Mouse (Mus musculus) heart, embryonic 15.5 days (tissue): Measurements from ENCODE around the gene Fh1. TPM values are rescaled to one million over a fixed set of nuclear protein-coding genes. Genes with fewer than 3 reads are reported as not detected.

Experiments
- ATAC-seq: fragments of 200-750 bp; cut with Nextera tagmentation; replicated peaks from 2 replicates; pipeline ENCODE4 v1.8.0; 2017; ENCODE audit warnings: low read depth, moderate TSS enrichment; ENCODE audit not compliant: insufficient number of reproducible peaks, insufficient read depth, low FRiP score
- H3K27ac ChIP-seq: fragments of 300-500 bp; sonication (generic); 2 replicates; pipeline ENCODE4 v1.5.1; 2015; ENCODE audit warnings: mild to moderate bottlenecking, inconsistent platforms
- H3K27me3 ChIP-seq: fragments of 300-500 bp; sonication (generic); 2 replicates; pipeline ENCODE4 v1.6.1; 2015; ENCODE audit warnings: inconsistent platforms
- H3K36me3 ChIP-seq: fragments of 300-500 bp; sonication (generic); 2 replicates; pipeline ENCODE4 v1.6.1; 2015; ENCODE audit warnings: mild to moderate bottlenecking, inconsistent platforms
- H3K4me1 ChIP-seq: fragments of 300-500 bp; sonication (generic); replicated peaks from 2 replicates; pipeline ENCODE4 v1.6.1; 2015; ENCODE audit warnings: inconsistent platforms
- H3K4me2 ChIP-seq: fragments of 300-500 bp; sonication (generic); 2 replicates; pipeline ENCODE4 v1.6.1; 2015; ENCODE audit warnings: inconsistent platforms, mild to moderate bottlenecking, moderate library complexity
- H3K4me3 ChIP-seq: fragments of 300-500 bp; sonication (generic); 2 replicates; pipeline ENCODE4 v1.5.1; 2015; ENCODE audit warnings: mild to moderate bottlenecking, inconsistent platforms
- H3K9ac ChIP-seq: fragments of 300-500 bp; sonication (generic); 2 replicates; pipeline ENCODE4 v1.6.1; 2015; ENCODE audit warnings: mild to moderate bottlenecking, inconsistent platforms
- H3K9me3 ChIP-seq: fragments of 300-500 bp; sonication (generic); replicated peaks from 2 replicates; pipeline ENCODE4 v1.6.1; 2016; ENCODE audit warnings: inconsistent platforms
- WGBS: fragments of 180-500 bp; shearing (Covaris S2); methylation state at CpG from one replicate; pipeline ENCODE4 v1.1.7; 2015; ENCODE audit warnings: mixed read lengths; 5-methylcytosine and 5-hydroxymethylcytosine counted together
- polyA plus RNA-seq: library from polyadenylated mRNA; unstranded; fragments of >200 nt; fragmentation: Nextera tagmentation; extraction: Ambion mirVana; gene quantifications from 2 replicates; pipeline ENCODE4 v1.2.1, GENCODE M21; 2015

The Fh1 gene
- polyA plus RNA-seq = 248 and 258 TPM in 2 replicates

- Histone ChIP-seq H3K4me2 (peak within 1 kb of the TSS; percentile 77), H3K4me3 (peak within 1 kb of the TSS; percentile 95), H3K4me1 (peaks cover 20% of the 10 kb centered on the region), H3K27me3 (no peaks in the 10 kb centered on the region), H3K9ac (peak within 1 kb of the TSS; percentile 92), H3K9me3 (no peaks in the 10 kb centered on the region), H3K36me3 (peaks cover under 1% of the 10 kb centered on the region; the same call in 1 of the 2 replicates), H3K27ac (peak within 1 kb of the TSS; percentile 96)
- WGBS = under 1% methylated on average over 58 of the region's 58 CpGs
- peak; percentile 100 for ATAC-seq
Measured at GRCm38 (mm10) chr1:175625257-175625879, at the start of gene Fh1. Gene Fh1, minus strand, starts transcription at chr1:175625635.

GRCm38 (mm10) chr1:175675116-175675515 is 49.7 kb upstream of the Fh1 start:
- 67% methylated on average over 6 of the region's 6 CpGs for WGBS
- ATAC-seq = no peak
- Histone ChIP-seq H3K4me3 (no peak overlapping the region), H3K9ac (no peak overlapping the region), H3K36me3 (no peaks in the 10 kb centered on the region), H3K4me2 (no peak overlapping the region), H3K27me3 (no peaks in the 10 kb centered on the region), H3K9me3 (no peaks in the 10 kb centered on the region), H3K4me1 (no peaks in the 10 kb centered on the region), H3K27ac (no peak overlapping the region)

GRCm38 (mm10) chr1:175673563-175674325 is 48.3 kb upstream of the Fh1 start:
- Histone ChIP-seq H3K4me3 (no peak overlapping the region), H3K27me3 (no peaks in the 10 kb centered on the region), H3K9me3 (no peaks in the 10 kb centered on the region), H3K4me2 (no peak overlapping the region), H3K4me1 (no peaks in the 10 kb centered on the region), H3K36me3 (no peaks in the 10 kb centered on the region), H3K27ac (no peak overlapping the region), H3K9ac (no peak overlapping the region)
- WGBS = 80% methylated on average over 7 of the region's 7 CpGs
- no peak for ATAC-seq

GRCm38 (mm10) chr1:175671626-175672025 is 46.2 kb upstream of the Fh1 start:
- 17% methylated on average over 1 of the region's 1 CpGs for WGBS
- Histone ChIP-seq H3K27me3 (no peaks in the 10 kb centered on the region), H3K4me2 (no peak overlapping the region), H3K9ac (no peak overlapping the region), H3K9me3 (no peaks in the 10 kb centered on the region), H3K36me3 (no peaks in the 10 kb centered on the region), H3K4me3 (no peak overlapping the region), H3K4me1 (no peaks in the 10 kb centered on the region), H3K27ac (no peak overlapping the region)
- ATAC-seq = no peak

- no peaks in the 10 kb centered on the region for H3K9me3 ChIP-seq
- no peak overlapping the region for H3K4me2 ChIP-seq
- 84% methylated on average over 7 of the region's 7 CpGs for WGBS
- no peak overlapping the region for H3K9ac ChIP-seq
- no peak for ATAC-seq
- no peak overlapping the region for H3K4me3 ChIP-seq
- no peaks in the 10 kb centered on the region for H3K36me3 ChIP-seq
- no peaks in the 10 kb centered on the region for H3K27me3 ChIP-seq
- H3K4me1 ChIP-seq = no peaks in the 10 kb centered on the region
- no peak overlapping the region for H3K27ac ChIP-seq
Measured at GRCm38 (mm10) chr1:175670042-175670441, 44.6 kb upstream of the Fh1 start.

GRCm38 (mm10) chr1:175669456-175669855 is 44.0 kb upstream of the Fh1 start:
- 83% methylated on average over 3 of the region's 3 CpGs for WGBS
- Histone ChIP-seq H3K9me3 (no peaks in the 10 kb centered on the region), H3K27ac (no peak overlapping the region), H3K4me2 (no peak overlapping the region), H3K27me3 (no peaks in the 10 kb centered on the region), H3K4me3 (no peak overlapping the region), H3K4me1 (no peaks in the 10 kb centered on the region), H3K9ac (no peak overlapping the region), H3K36me3 (no peaks in the 10 kb centered on the region)
- no peak for ATAC-seq

GRCm38 (mm10) chr1:175668666-175669405 is 43.4 kb upstream of the Fh1 start:
- Histone ChIP-seq H3K9me3 (no peaks in the 10 kb centered on the region), H3K4me2 (no peak overlapping the region), H3K36me3 (no peaks in the 10 kb centered on the region), H3K27ac (no peak overlapping the region), H3K4me1 (no peaks in the 10 kb centered on the region), H3K4me3 (no peak overlapping the region), H3K27me3 (no peaks in the 10 kb centered on the region), H3K9ac (no peak overlapping the region)
- ATAC-seq = peak; percentile 47; the same call in 1 of the 2 replicates
- 63% methylated on average over 5 of the region's 5 CpGs for WGBS

GRCm38 (mm10) chr1:175659900-175660299 is 34.5 kb upstream of the Fh1 start:
- 85% methylated on average over 4 of the region's 4 CpGs for WGBS

GRCm38 (mm10) chr1:175648615-175649014 is 23.2 kb upstream of the Fh1 start:
- Histone ChIP-seq H3K4me3 (no peak overlapping the region), H3K27ac (no peak overlapping the region), H3K4me1 (no peaks in the 10 kb centered on the region), H3K9me3 (no peaks in the 10 kb centered on the region), H3K4me2 (no peak overlapping the region), H3K9ac (no peak overlapping the region), H3K36me3 (no peaks in the 10 kb centered on the region), H3K27me3 (no peaks in the 10 kb centered on the region)
- ATAC-seq = no peak
- 89% methylated on average over 4 of the region's 4 CpGs for WGBS

More at GRCm38 (mm10) chr1:175659900-175660299, 34.5 kb upstream of the Fh1 start:
- Histone ChIP-seq H3K27me3 (no peaks in the 10 kb centered on the region), H3K36me3 (peaks cover 3% of the 10 kb centered on the region; the same call in 1 of the 2 replicates), H3K9ac (no peak overlapping the region), H3K4me1 (no peaks in the 10 kb centered on the region), H3K27ac (no peak overlapping the region), H3K9me3 (no peaks in the 10 kb centered on the region), H3K4me3 (no peak overlapping the region), H3K4me2 (no peak overlapping the region)
- ATAC-seq = no peak

- no peaks in the 10 kb centered on the region for H3K36me3 ChIP-seq
- WGBS = 62% methylated on average over 9 of the region's 9 CpGs
- no peak overlapping the region for H3K9ac ChIP-seq
- H3K27ac ChIP-seq = no peak overlapping the region
- no peak overlapping the region for H3K4me3 ChIP-seq
- ATAC-seq = no peak
- no peak overlapping the region for H3K4me2 ChIP-seq
- no peaks in the 10 kb centered on the region for H3K4me1 ChIP-seq
- no peaks in the 10 kb centered on the region for H3K27me3 ChIP-seq
- H3K9me3 ChIP-seq = no peaks in the 10 kb centered on the region
Measured at GRCm38 (mm10) chr1:175646952-175647351, 21.5 kb upstream of the Fh1 start.

- Histone ChIP-seq H3K4me3 (no peak overlapping the region), H3K36me3 (no peaks in the 10 kb centered on the region), H3K4me1 (no peaks in the 10 kb centered on the region), H3K4me2 (no peak overlapping the region), H3K9me3 (no peaks in the 10 kb centered on the region), H3K27ac (no peak overlapping the region), H3K9ac (no peak overlapping the region), H3K27me3 (no peaks in the 10 kb centered on the region)
- ATAC-seq = no peak
- 56% methylated on average over 5 of the region's 5 CpGs for WGBS
Measured at GRCm38 (mm10) chr1:175643496-175644265, 18.2 kb upstream of the Fh1 start.
